27 mouse cellular contexts compared by ENCODE assay signal in the genomic region with DNA sequence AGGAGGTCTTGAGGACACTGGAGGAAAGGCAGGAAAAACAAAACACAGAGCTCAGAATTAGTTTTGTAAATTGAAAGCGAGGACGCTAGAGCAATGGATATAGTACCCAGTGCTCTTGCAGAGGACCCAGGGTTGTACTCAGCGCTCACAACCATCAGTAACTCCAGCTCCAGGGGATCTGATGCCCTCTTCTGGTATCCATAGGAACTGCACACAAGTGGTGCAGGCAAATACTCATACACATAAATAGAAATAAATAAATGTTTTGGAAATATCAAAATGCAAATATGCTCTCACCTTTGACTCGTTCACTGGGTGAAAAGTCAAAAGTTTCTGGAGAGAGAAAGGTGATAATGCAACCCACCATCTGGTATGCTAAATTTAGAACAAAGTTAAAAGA.
DNase-seq lines count a peak whose midpoint lies in the region; ATAC-seq and TF ChIP-seq lines count a peak whose summit lies in the region.
"Had no signal": no experiment of that assay in that cellular context is flagged by ENCODE, and none has a peak within 500 bp of the region (broad histone marks: within the 10 kb centered on the region; RNA-seq: fewer than 3 reads in every experiment).

No protein-coding gene starts in this region.

- H3K9me3 ChIP-seq in kidney, postnatal 0 days (replicated peaks; ENCODE audit: low read length) = no peaks in the 10 kb centered on the region
- no peaks in the 10 kb centered on the region for H3K9me3 ChIP-seq in lung, postnatal 0 days (ENCODE audit: low read length)
- H3K9me3 ChIP-seq in MEL (replicated peaks; ENCODE audit: insufficient read depth, low read length) = no peaks in the 10 kb centered on the region
- H3K9me3 ChIP-seq in neural tube, embryonic 15.5 days (replicated peaks) = no peaks in the 10 kb centered on the region
- H3K9me3 ChIP-seq: embryonic facial prominence, embryonic 13.5 days; forebrain, embryonic 12.5 days; heart, embryonic 15.5 days; intestine, embryonic 15.5 days; megakaryocyte, embryonic 14.5 days; stomach, embryonic 15.5 days had no signal

- no peaks in the 10 kb centered on the region for H3K27me3 ChIP-seq in kidney, postnatal 0 days (ENCODE audit: insufficient read depth, low read length)
- no peaks in the 10 kb centered on the region for H3K27me3 ChIP-seq in lung, postnatal 0 days (replicated peaks; ENCODE audit: insufficient read depth, low read length)
- H3K27me3 ChIP-seq in MEL (ENCODE audit: control insufficient read depth in 1 of 2, insufficient read depth in 2 of 2, low read length in 2 of 2) = no peaks in the 10 kb centered on the region
- no peaks in the 10 kb centered on the region for H3K27me3 ChIP-seq in neural tube, embryonic 15.5 days (replicated peaks)
- H3K27me3 ChIP-seq: embryonic facial prominence, embryonic 13.5 days; forebrain, embryonic 12.5 days; heart, embryonic 15.5 days; intestine, embryonic 15.5 days; megakaryocyte, embryonic 14.5 days; stomach, embryonic 15.5 days had no signal

- 90% methylated on average over 4 of the region's 4 CpGs for WGBS in kidney, postnatal 0 days
- WGBS in lung, postnatal 0 days = 85% methylated on average over 4 of the region's 4 CpGs
- WGBS in neural tube, embryonic 15.5 days = 90% methylated on average over 4 of the region's 4 CpGs

- H3K9ac ChIP-seq in kidney, postnatal 0 days (ENCODE audit: low read depth, low read length) = no peak overlapping the region
- H3K9ac ChIP-seq in lung, postnatal 0 days (replicated peaks; ENCODE audit: low read depth) = no peak overlapping the region
- no peak overlapping the region for H3K9ac ChIP-seq in MEL (ENCODE audit: control insufficient read depth, low read depth, low read length, poor library complexity, severe bottlenecking)
- no peak overlapping the region for H3K9ac ChIP-seq in neural tube, embryonic 15.5 days (replicated peaks)
- H3K9ac ChIP-seq: embryonic facial prominence, embryonic 13.5 days; forebrain, embryonic 12.5 days; heart, embryonic 15.5 days; intestine, embryonic 15.5 days; stomach, embryonic 15.5 days had no signal

- H3K4me2 ChIP-seq in kidney, postnatal 0 days (ENCODE audit: low read length) = no peak overlapping the region
- H3K4me2 ChIP-seq in lung, postnatal 0 days (replicated peaks; ENCODE audit: low read depth, low read length) = no peak overlapping the region
- H3K4me2 ChIP-seq in neural tube, embryonic 15.5 days = no peak overlapping the region
- H3K4me2 ChIP-seq: embryonic facial prominence, embryonic 13.5 days; forebrain, embryonic 12.5 days; heart, embryonic 15.5 days; intestine, embryonic 15.5 days; stomach, embryonic 15.5 days had no signal

- H3K4me3 ChIP-seq in kidney, postnatal 0 days (replicated peaks; ENCODE audit: low read depth, low read length) = no peak overlapping the region
- no peak overlapping the region for H3K4me3 ChIP-seq in lung, postnatal 0 days (ENCODE audit: low read depth, low read length)
- no peak overlapping the region for H3K4me3 ChIP-seq in MEL (ENCODE audit: control insufficient read depth in 1 of 2, insufficient read depth in 1 of 2, low read depth in 2 of 2, low read length in 2 of 2)
- no peak overlapping the region for H3K4me3 ChIP-seq in neural tube, embryonic 15.5 days (replicated peaks)
- H3K4me3 ChIP-seq: embryonic facial prominence, embryonic 13.5 days; erythroblast, embryonic 14.5 days; forebrain, embryonic 12.5 days; gastrocnemius, adult 2 months; heart, embryonic 15.5 days; intestine, embryonic 15.5 days; megakaryocyte, embryonic 14.5 days; stomach, embryonic 15.5 days had no signal

- no peak for ATAC-seq in kidney, postnatal 0 days (replicated peaks; ENCODE audit: low FRiP score, low read depth)
- no peak for ATAC-seq in lung, postnatal 0 days
- ATAC-seq in neural tube, embryonic 15.5 days (ENCODE audit: low FRiP score) = no peak
- ATAC-seq: CD4-positive, CD25-positive, alpha-beta regulatory T cell, adult 4 months; hindbrain, embryonic 16.5 days; intestine, embryonic 15.5 days; midbrain, embryonic 16.5 days had no signal

- H3K36me3 ChIP-seq in kidney, postnatal 0 days (ENCODE audit: insufficient read depth, low read length) = no peaks in the 10 kb centered on the region
- no peaks in the 10 kb centered on the region for H3K36me3 ChIP-seq in lung, postnatal 0 days (ENCODE audit: insufficient read depth, low read length)
- H3K36me3 ChIP-seq in MEL (ENCODE audit: control insufficient read depth in 1 of 2, insufficient read depth in 2 of 2, low read length in 2 of 2) = no peaks in the 10 kb centered on the region
- no peaks in the 10 kb centered on the region for H3K36me3 ChIP-seq in neural tube, embryonic 15.5 days
- H3K36me3 ChIP-seq: embryonic facial prominence, embryonic 13.5 days; forebrain, embryonic 12.5 days; heart, embryonic 15.5 days; intestine, embryonic 15.5 days; stomach, embryonic 15.5 days had no signal

- no peaks in the 10 kb centered on the region for H3K4me1 ChIP-seq in kidney, postnatal 0 days (replicated peaks; ENCODE audit: insufficient read depth, low read length)
- H3K4me1 ChIP-seq in lung, postnatal 0 days (ENCODE audit: insufficient read depth, low read depth, low read length) = no peaks in the 10 kb centered on the region
- H3K4me1 ChIP-seq in MEL (ENCODE audit: control insufficient read depth in 1 of 2, insufficient read depth in 2 of 2, low read length in 2 of 2) = no peaks in the 10 kb centered on the region
- H3K4me1 ChIP-seq in neural tube, embryonic 15.5 days = no peaks in the 10 kb centered on the region
- H3K4me1 ChIP-seq: embryonic facial prominence, embryonic 13.5 days; forebrain, embryonic 12.5 days; heart, embryonic 15.5 days; intestine, embryonic 15.5 days; megakaryocyte, embryonic 14.5 days; stomach, embryonic 15.5 days had no signal

- TF ChIP-seq EP300 in lung, postnatal 0 days (IDR thresholded peaks at IDR 0.05) = no peak
- TF ChIP-seq EP300 in MEL (IDR thresholded peaks at IDR 0.05; ENCODE audit: low read depth in 1 of 2, low read length in 2 of 2) = no peak

- no peak; the same call in 1 of the 2 replicates for TF ChIP-seq RAD21 in MEL (IDR thresholded peaks at IDR 0.05; ENCODE audit: low read depth, low read length)

- no peak for DNase-seq in kidney, postnatal 0 days (ENCODE audit: low spot score)
- DNase-seq in kidney, postnatal 4 days = no peak
- no peak for DNase-seq in lung, postnatal 0 days (ENCODE audit: low spot score)
- DNase-seq in lung, postnatal 36 days = no peak
- peak; percentile 3 for DNase-seq in MEL (ENCODE audit: low read depth, low spot score)
- no peak for DNase-seq in right cerebral cortex, adult 2 months (ENCODE audit: low spot score in 2 of 2)
- DNase-seq: cerebellum, adult 8-10 months; cerebellum, postnatal 36 days; embryo, embryonic 11 days; gastrocnemius, adult 2 months; heart, postnatal 4 days; kidney, adult 8-10 months; kidney, postnatal 14 days; right cerebral cortex, adult 18-20 months; thymus, adult 18-20 months; thymus, postnatal 4 days had no signal

- no peak overlapping the region for H3K27ac ChIP-seq in kidney, postnatal 0 days
- H3K27ac ChIP-seq in lung, postnatal 0 days (ENCODE audit: low read length) = no peak overlapping the region
- H3K27ac ChIP-seq in MEL (ENCODE audit: control insufficient read depth, low read depth, low read length) = no peak overlapping the region
- H3K27ac ChIP-seq in neural tube, embryonic 15.5 days (replicated peaks) = no peak overlapping the region
- H3K27ac ChIP-seq: embryonic facial prominence, embryonic 13.5 days; forebrain, embryonic 12.5 days; gastrocnemius, adult 2 months; heart, embryonic 15.5 days; intestine, embryonic 15.5 days; stomach, embryonic 15.5 days had no signal

- TF ChIP-seq CTCF in kidney, postnatal 0 days (IDR thresholded peaks at IDR 0.05; ENCODE audit: low read depth) = 0 out of 2 replicates have a peak, but pooled peaks have one; percentile 7
- peak; percentile 16; the same call in 1 of the 2 replicates for TF ChIP-seq CTCF in lung, postnatal 0 days (IDR thresholded peaks at IDR 0.05)
- peak in 1 of 3 experiments; percentile 10; a peak in 1 of 6 replicates for TF ChIP-seq CTCF in MEL (IDR thresholded peaks at IDR 0.05 in 2 of 3, conservative IDR thresholded peaks at IDR 0.05 in 1 of 3; ENCODE audit: control insufficient read depth in 1 of 3, insufficient read depth in 1 of 3, low read depth in 2 of 3, low read length in 3 of 3, poor library complexity in 1 of 3, severe bottlenecking in 1 of 3)

- H3K79me2 ChIP-seq in MEL (ENCODE audit: control insufficient read depth, insufficient read depth, low read length, poor library complexity) = no peaks in the 10 kb centered on the region

- no peak for TF ChIP-seq POLR2A in MEL (IDR thresholded peaks at IDR 0.05; ENCODE audit: control insufficient read depth in 1 of 2, insufficient read depth in 1 of 2, low read depth in 1 of 2, low read length in 2 of 2, poor library complexity in 1 of 2)

TF ChIP-seq in MEL, 35 proteins besides CTCF, POLR2A, EP300 and RAD21:
- TF ChIP-seq TBP (IDR thresholded peaks at IDR 0.05; ENCODE audit: low read depth, low read length) = no peak
- no peak for TF ChIP-seq E2F4 (IDR thresholded peaks at IDR 0.05; ENCODE audit: borderline replicate concordance, low read depth, low read length)
- TF ChIP-seq MAFK (IDR thresholded peaks at IDR 0.05; ENCODE audit: borderline replicate concordance, low read depth, low read length) = no peak
- no peak for TF ChIP-seq MXI1 (IDR thresholded peaks at IDR 0.05; ENCODE audit: low read depth, low read length)
- no peak for TF ChIP-seq SMC3 (IDR thresholded peaks at IDR 0.05; ENCODE audit: low read depth, low read length)
- no peak for TF ChIP-seq HCFC1 (IDR thresholded peaks at IDR 0.05; ENCODE audit: low read depth, low read length)
- TF ChIP-seq BHLHE40 (IDR thresholded peaks at IDR 0.05; ENCODE audit: borderline replicate concordance, low read depth, low read length) = no peak
- TF ChIP-seq NRF1 (IDR thresholded peaks at IDR 0.05; ENCODE audit: insufficient read depth, low read depth, low read length, poor library complexity, severe bottlenecking) = no peak
- TF ChIP-seq MAZ (IDR thresholded peaks at IDR 0.05; ENCODE audit: low read depth, low read length) = no peak
- no peak for TF ChIP-seq MAX (IDR thresholded peaks at IDR 0.05; ENCODE audit: low read length)
- no peak for TF ChIP-seq TAL1 (IDR thresholded peaks at IDR 0.05; ENCODE audit: low read length)
- no peak for TF ChIP-seq ZMIZ1 (IDR thresholded peaks at IDR 0.05; ENCODE audit: low read depth, low read length)
- no peak for TF ChIP-seq RCOR1 (IDR thresholded peaks at IDR 0.05; ENCODE audit: low read depth, low read length)
- TF ChIP-seq UBTF (IDR thresholded peaks at IDR 0.05; ENCODE audit: borderline replicate concordance, insufficient read depth, low read depth, low read length) = no peak
- TF ChIP-seq JUND (IDR thresholded peaks at IDR 0.05; ENCODE audit: low read depth, low read length) = no peak
- TF ChIP-seq ELF1 (IDR thresholded peaks at IDR 0.05; ENCODE audit: low read depth, low read length) = no peak
- TF ChIP-seq CHD1 (IDR thresholded peaks at IDR 0.05; ENCODE audit: low read depth, low read length) = no peak
- no peak for TF ChIP-seq ZNF384 (IDR thresholded peaks at IDR 0.05; ENCODE audit: low read depth, low read length)
- TF ChIP-seq GABPA (IDR thresholded peaks at IDR 0.05; ENCODE audit: low read depth, low read length) = no peak
